Mouse (Mus musculus) heart, postnatal 0 days (tissue): Measurements from ENCODE around the gene Foxj1.

Experiments
- CTCF ChIP-seq: IDR thresholded peaks from 2 replicates; pipeline ENCODE4 v1.5.1; 2016; ENCODE audit warnings: antibody characterized with exemption, control low read depth, low read depth
- EP300 ChIP-seq: IDR thresholded peaks from 2 replicates; pipeline ENCODE4 v1.6.1; 2016; ENCODE audit warnings: antibody characterized with exemption, low read depth

- TF ChIP-seq CTCF = no peak
- no peak for TF ChIP-seq EP300
These were observed 28.0 kb downstream of the Foxj1 start, which contains the start of gene Exoc7 for GRCm38 (mm10) chr11:116307019-116307725.
